Mouse (Mus musculus) lung, embryonic 16.5 days (tissue): ENCODE data around the gene Kif1bp. TPM values are rescaled to one million over a fixed set of nuclear protein-coding genes. Genes with fewer than 3 reads are reported as not detected.

ENCODE experiments used
- ATAC-seq: fragments of 200-750 bp; cut with Nextera tagmentation; 2 replicates; pipeline ENCODE4 v1.8.0; 2017; ENCODE audit warnings: low read depth, mild to moderate bottlenecking, moderate library complexity
- H3K27ac ChIP-seq: fragments of 300-500 bp; sonication (generic); 2 replicates; pipeline ENCODE4 v1.5.1; 2014; ENCODE audit warnings: mild to moderate bottlenecking, control low read depth, low read length
- H3K27me3 ChIP-seq: fragments of 300-500 bp; sonication (generic); 2 replicates; pipeline ENCODE4 v1.6.1; 2014; ENCODE audit warnings: low read depth, low read length, mixed read lengths; ENCODE audit not compliant: control insufficient read depth, insufficient read depth
- H3K36me3 ChIP-seq: fragments of 300-500 bp; sonication (generic); 2 replicates; pipeline ENCODE4 v1.6.1; 2014; ENCODE audit warnings: low read length; ENCODE audit not compliant: control insufficient read depth, insufficient read depth
- H3K4me1 ChIP-seq: fragments of 300-500 bp; sonication (generic); replicated peaks from 2 replicates; pipeline ENCODE4 v1.6.1; 2014; ENCODE audit warnings: low read length, mixed read lengths; ENCODE audit not compliant: control insufficient read depth, insufficient read depth
- H3K4me2 ChIP-seq: fragments of 300-500 bp; sonication (generic); 2 replicates; pipeline ENCODE4 v1.6.1; 2014; ENCODE audit warnings: low read depth, low read length, control low read depth
- H3K4me3 ChIP-seq: fragments of 300-500 bp; sonication (generic); 2 replicates; pipeline ENCODE4 v1.5.1; 2014; ENCODE audit warnings: mild to moderate bottlenecking, low read length, control low read depth
- H3K9ac ChIP-seq: fragments of 300-500 bp; sonication (generic); 2 replicates; pipeline ENCODE4 v1.6.1; 2014; ENCODE audit warnings: low read length, control low read depth
- H3K9me3 ChIP-seq: fragments of 300-500 bp; sonication (generic); 2 replicates; pipeline ENCODE4 v1.6.1; 2016; ENCODE audit warnings: low read length; ENCODE audit not compliant: control insufficient read depth
- WGBS: fragments of 180-500 bp; shearing (Covaris S2); extraction: QIAGEN DNeasy Blood & Tissue Kit; methylation state at CpG from one replicate; pipeline ENCODE4 v1.1.7; 2014; 5-methylcytosine and 5-hydroxymethylcytosine counted together
- polyA plus RNA-seq: library from polyadenylated mRNA; unstranded; fragments of >200 nt; fragmentation: Nextera tagmentation; extraction: Ambion mirVana; gene quantifications from 2 replicates; pipeline ENCODE4 v1.2.1, GENCODE M21; 2015

The Kif1bp gene
- polyA plus RNA-seq, 1 experiment from 2014 or later: 32.1 TPM

DNA sequence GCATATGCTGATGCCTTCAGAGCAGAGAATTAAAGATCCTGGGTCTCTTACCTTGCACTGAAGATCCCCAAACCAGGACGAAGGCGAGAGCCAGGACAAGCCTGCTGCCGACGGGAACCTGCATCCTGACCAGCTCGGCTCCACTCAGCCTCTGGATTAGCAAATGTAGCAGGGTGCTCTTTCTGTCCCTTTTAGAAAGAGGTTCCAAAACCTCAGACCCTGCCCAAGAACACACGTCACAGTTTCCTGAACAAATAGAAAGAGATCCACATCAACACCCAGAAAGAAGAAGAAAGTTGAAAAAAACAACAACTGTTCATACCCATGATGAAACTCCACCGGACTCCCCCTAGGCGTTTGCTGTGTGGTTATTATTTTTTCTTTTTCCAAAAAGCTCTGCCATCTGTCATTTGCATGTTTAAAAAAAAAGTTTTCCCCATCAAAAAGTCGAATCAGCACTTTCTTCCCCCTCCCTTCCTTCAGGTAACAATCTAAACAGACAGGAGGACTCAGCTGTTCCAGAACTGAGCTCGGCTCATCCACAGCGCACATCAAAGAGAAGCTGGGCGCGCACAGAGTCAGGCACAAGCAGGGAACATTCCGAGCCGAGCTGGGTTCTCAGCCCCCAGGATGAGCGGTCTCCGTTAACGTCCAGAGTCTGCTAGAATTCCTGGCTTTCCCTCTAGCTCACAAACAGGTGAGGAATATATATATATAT lies 70.5 kb downstream of the Kif1bp start:
- peak overlapping the region; percentile 41; the same call in 1 of the 2 replicates for H3K9ac ChIP-seq
- ATAC-seq: peak; percentile 47; the same call in 1 of the 2 replicates
- peak overlapping the region; percentile 61 for H3K4me2 ChIP-seq
- no peaks in the 10 kb centered on the region for H3K27me3 ChIP-seq
- H3K4me1 ChIP-seq: peaks cover 6% of the 10 kb centered on the region; the same call in 1 of the 2 replicates
- H3K4me3 ChIP-seq: peak overlapping the region; percentile 36
- no peaks in the 10 kb centered on the region for H3K36me3 ChIP-seq
- H3K9me3 ChIP-seq: no peaks in the 10 kb centered on the region
- 7% methylated on average over 18 of the region's 18 CpGs for WGBS
- peak overlapping the region; percentile 76 for H3K27ac ChIP-seq

GRCm38 (mm10) chr10:62507071-62507470 lies 71.2 kb downstream of the Kif1bp start:
- ATAC-seq: no peak
- peaks cover 6% of the 10 kb centered on the region; the same call in 1 of the 2 replicates for H3K4me1 ChIP-seq
- no peak overlapping the region for H3K4me2 ChIP-seq
- no peak overlapping the region for H3K9ac ChIP-seq
- no peaks in the 10 kb centered on the region for H3K27me3 ChIP-seq
- H3K9me3 ChIP-seq: no peaks in the 10 kb centered on the region
- no peaks in the 10 kb centered on the region for H3K36me3 ChIP-seq
- H3K27ac ChIP-seq: no peak overlapping the region
- H3K4me3 ChIP-seq: no peak overlapping the region
- WGBS: 76% methylated on average over 4 of the region's 4 CpGs

DNA sequence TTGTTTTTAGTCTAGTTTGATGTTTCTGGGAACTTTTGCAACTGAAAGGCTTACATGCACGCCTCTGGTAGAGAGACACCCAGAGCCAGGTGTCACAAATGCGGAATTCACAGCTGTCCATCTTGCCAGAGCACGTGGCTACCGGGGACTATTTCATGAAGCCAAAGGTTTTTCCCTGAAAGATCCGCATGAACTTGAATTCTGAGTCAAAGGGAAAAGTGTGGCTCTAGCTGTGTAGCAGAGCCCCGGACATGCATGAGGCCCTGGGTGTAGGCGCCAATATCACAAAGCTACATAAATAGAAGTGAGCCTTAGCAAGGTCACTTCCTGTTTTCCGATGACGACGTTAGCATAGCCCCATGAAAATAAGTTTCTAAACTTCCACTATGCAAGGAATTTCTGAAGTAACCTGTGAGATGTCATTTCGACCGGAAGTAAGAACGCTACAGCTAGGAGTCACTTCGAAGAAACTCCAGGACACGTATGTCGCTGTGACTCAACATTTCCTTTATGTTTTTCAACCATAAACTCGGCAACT lies 72.2 kb downstream of the Kif1bp start:
- no peak overlapping the region for H3K4me3 ChIP-seq
- H3K4me2 ChIP-seq: no peak overlapping the region
- 66% methylated on average over 17 of the region's 17 CpGs for WGBS
- ATAC-seq: no peak
- no peaks in the 10 kb centered on the region for H3K27me3 ChIP-seq
- H3K4me1 ChIP-seq: peaks cover 6% of the 10 kb centered on the region; the same call in 1 of the 2 replicates
- no peaks in the 10 kb centered on the region for H3K9me3 ChIP-seq
- H3K36me3 ChIP-seq: no peaks in the 10 kb centered on the region
- no peak overlapping the region for H3K27ac ChIP-seq
- no peak overlapping the region for H3K9ac ChIP-seq

DNA sequence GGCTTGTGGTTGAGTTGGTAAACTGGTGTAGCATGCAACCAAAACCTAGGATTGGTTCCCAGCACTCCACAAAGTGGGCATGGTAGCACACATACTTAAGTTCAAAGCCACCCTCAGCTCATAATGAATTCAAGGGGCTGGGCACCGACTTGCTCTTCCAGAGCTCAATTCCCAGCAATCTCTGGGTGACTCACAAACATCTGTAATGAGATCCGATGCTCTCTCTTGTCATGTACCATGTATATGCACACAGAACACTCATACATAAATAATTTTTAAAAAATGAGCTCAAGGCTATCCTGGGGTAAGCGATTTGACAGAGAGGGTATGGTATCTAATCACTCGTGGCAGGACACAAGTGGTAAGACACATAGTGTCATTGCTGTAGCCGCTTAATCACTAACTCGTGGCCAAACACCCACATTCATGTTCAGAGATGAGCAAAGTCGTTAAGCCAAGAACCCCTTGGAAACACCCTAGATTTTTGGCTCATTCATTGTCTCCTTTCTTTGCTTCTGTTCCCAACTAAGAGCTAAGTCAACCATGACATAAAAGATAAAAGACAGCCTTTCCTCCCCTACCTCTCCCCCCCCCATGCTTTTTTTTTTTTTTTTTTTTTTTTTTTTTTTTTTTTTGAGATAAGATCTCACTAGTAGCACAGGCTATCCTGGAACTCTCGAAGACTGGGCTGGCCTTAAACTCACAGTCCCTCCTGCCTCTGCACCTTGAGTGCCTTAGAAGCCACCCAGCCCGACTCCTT lies 72.9 kb downstream of the Kif1bp start:
- H3K9me3 ChIP-seq: no peaks in the 10 kb centered on the region
- no peaks in the 10 kb centered on the region for H3K36me3 ChIP-seq
- no peak overlapping the region for H3K4me2 ChIP-seq
- H3K27ac ChIP-seq: no peak overlapping the region
- WGBS: 72% methylated on average over 9 of the region's 9 CpGs
- H3K27me3 ChIP-seq: no peaks in the 10 kb centered on the region
- no peak overlapping the region for H3K9ac ChIP-seq
- ATAC-seq: no peak
- no peak overlapping the region for H3K4me3 ChIP-seq
- peaks cover 6% of the 10 kb centered on the region; the same call in 1 of the 2 replicates for H3K4me1 ChIP-seq

DNA sequence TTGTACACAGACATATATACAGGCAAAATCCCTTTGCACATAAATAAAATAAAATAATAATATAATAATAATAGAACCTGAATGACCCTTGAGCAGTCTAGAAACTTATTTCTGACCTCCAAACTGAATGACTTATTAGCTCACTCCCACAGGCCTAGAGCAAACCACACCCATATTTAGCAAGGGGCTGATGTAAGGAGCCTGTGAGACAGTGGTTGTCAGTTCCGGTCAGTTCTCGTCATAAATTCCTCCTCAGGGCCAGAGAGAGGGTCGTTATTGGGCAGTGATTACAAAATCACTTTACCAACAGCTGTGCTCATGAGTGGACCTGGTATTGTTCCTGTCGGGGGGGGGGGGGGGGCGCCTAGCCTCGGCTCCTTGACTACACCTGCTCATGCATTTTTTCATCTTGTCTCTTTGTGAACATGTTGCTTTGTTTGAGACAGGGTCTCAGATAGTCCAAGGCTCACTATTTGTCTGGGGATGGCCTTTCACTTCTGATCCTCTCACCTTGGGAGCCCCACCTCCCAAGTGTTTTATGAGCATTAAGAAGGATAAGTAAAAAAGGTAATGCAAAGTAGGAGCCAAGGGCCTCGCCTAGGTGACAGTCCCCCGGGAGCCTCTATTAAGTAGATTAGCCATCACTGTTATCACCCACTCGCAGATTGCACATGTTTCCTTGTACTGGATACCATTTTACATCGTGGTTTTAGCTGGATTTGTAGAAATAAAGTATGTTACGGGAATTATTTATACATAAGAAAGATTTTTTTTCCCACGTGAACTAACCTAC lies 74.2 kb downstream of the Kif1bp start:
- no peak overlapping the region for H3K27ac ChIP-seq
- no peak overlapping the region for H3K9ac ChIP-seq
- no peaks in the 10 kb centered on the region for H3K9me3 ChIP-seq
- no peak overlapping the region for H3K4me3 ChIP-seq
- WGBS: 61% methylated on average over 12 of the region's 12 CpGs
- H3K4me2 ChIP-seq: no peak overlapping the region
- peaks cover 6% of the 10 kb centered on the region; the same call in 1 of the 2 replicates for H3K4me1 ChIP-seq
- no peaks in the 10 kb centered on the region for H3K36me3 ChIP-seq
- no peaks in the 10 kb centered on the region for H3K27me3 ChIP-seq
- ATAC-seq: no peak

DNA sequence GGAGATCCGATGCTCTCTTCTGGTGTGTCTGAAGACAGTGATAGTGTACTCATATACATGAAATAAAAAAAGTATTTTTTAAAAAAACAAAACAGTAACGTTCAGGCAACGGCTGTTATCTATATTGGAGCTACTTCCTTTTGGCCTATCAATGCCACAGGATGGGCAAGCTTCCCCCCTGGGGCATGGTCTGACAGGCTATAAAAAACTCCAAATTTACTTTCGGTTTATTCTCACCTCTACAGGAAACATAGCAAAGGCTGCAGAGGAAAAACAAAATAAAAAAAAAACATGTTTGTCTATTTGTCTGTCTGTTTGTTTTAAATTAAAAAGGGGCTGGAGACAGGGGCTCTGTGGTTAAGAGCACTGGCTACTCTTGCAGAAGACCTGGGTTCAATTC lies 74.9 kb downstream of the Kif1bp start:
- Histone ChIP-seq H3K4me3 (no peak overlapping the region), H3K4me2 (no peak overlapping the region), H3K36me3 (no peaks in the 10 kb centered on the region), H3K27me3 (no peaks in the 10 kb centered on the region), H3K4me1 (peaks cover 6% of the 10 kb centered on the region; the same call in 1 of the 2 replicates), H3K27ac (no peak overlapping the region), H3K9ac (no peak overlapping the region), H3K9me3 (no peaks in the 10 kb centered on the region)
- 44% methylated on average over 4 of the region's 4 CpGs for WGBS
- ATAC-seq: no peak

DNA sequence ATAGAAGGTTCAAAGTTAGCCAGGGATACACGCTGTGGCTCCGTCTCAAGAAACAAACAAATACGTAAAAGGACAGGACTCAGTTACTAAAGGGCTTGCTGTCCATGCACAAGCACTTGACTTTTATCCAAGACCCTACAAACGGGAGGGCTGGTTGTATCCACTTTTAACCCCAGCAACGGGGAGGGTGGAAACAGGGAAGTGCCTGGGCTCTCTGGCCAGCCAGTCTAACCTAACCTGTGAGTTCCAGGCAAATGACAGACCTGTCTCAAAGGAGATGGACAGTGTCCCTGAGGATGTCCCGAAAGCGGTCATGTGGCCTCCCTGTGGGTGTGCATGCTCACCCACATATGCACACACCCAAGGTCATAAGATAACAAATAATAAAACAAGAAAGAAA lies 76.3 kb downstream of the Kif1bp start:
- Histone ChIP-seq H3K27me3 (no peaks in the 10 kb centered on the region), H3K4me2 (no peak overlapping the region), H3K9ac (no peak overlapping the region), H3K36me3 (no peaks in the 10 kb centered on the region), H3K4me3 (no peak overlapping the region), H3K27ac (no peak overlapping the region), H3K4me1 (no peaks in the 10 kb centered on the region), H3K9me3 (no peaks in the 10 kb centered on the region)
- 71% methylated on average over 7 of the region's 7 CpGs for WGBS
- no peak for ATAC-seq

GRCm38 (mm10) chr10:62500916-62501615 lies 77.2 kb downstream of the Kif1bp start:
- Histone ChIP-seq H3K36me3 (no peaks in the 10 kb centered on the region), H3K4me1 (no peaks in the 10 kb centered on the region), H3K9ac (no peak overlapping the region), H3K27me3 (no peaks in the 10 kb centered on the region), H3K9me3 (no peaks in the 10 kb centered on the region), H3K4me2 (no peak overlapping the region), H3K4me3 (no peak overlapping the region), H3K27ac (no peak overlapping the region)
- 86% methylated on average over 9 of the region's 9 CpGs for WGBS
- no peak for ATAC-seq
